In genomic region chr11:113727992-113728391, GRCm38 (mm10) we compare ENCODE assay signal across 13 mouse cellular contexts. TPM values are rescaled to one million over a fixed set of nuclear protein-coding genes. Genes with fewer than 3 reads are reported as not detected.
DNase-seq lines count a peak whose midpoint lies in the region; ATAC-seq lines count a peak whose summit lies in the region.
"Had no signal": no experiment of that assay in that cellular context is flagged by ENCODE, and none has a peak within 500 bp of the region (broad histone marks: within the 10 kb centered on the region; RNA-seq: fewer than 3 reads in every experiment).

No protein-coding gene starts in this region.

- no peaks in the 10 kb centered on the region for H3K27me3 ChIP-seq in kidney, embryonic 15.5 days
- H3K27me3 ChIP-seq in limb, embryonic 11.5 days (ENCODE audit: control insufficient read depth, insufficient read depth, low read length), result no peaks in the 10 kb centered on the region
- H3K27me3 ChIP-seq: midbrain, embryonic 12.5 days had no signal

- peaks cover 79% of the 10 kb centered on the region for H3K4me1 ChIP-seq in kidney, embryonic 15.5 days
- peaks cover 38% of the 10 kb centered on the region for H3K4me1 ChIP-seq in limb, embryonic 11.5 days (ENCODE audit: control insufficient read depth, insufficient read depth, low read length)

- H3K27ac ChIP-seq in kidney, embryonic 15.5 days, result peak overlapping the region; percentile 84
- H3K27ac ChIP-seq in limb, embryonic 11.5 days (replicated peaks; ENCODE audit: low read depth, low read length), result peak overlapping the region; percentile 17
- H3K27ac ChIP-seq: liver, embryonic 14.5 days; midbrain, embryonic 12.5 days had no signal

- 54% methylated on average over 6 of the region's 6 CpGs for WGBS in kidney, embryonic 15.5 days
- WGBS in limb, embryonic 11.5 days, result 16% methylated on average over 6 of the region's 6 CpGs

- peak; percentile 70 for DNase-seq in embryo, embryonic 10 days (ENCODE audit: low spot score)
- DNase-seq in embryo, embryonic 9.5 days (ENCODE audit: extremely low spot score), result no peak
- DNase-seq in kidney, adult 8-10 months, result no peak
- peak; percentile 53 for DNase-seq in R1 (ENCODE audit: low read depth, low spot score)
- peak; percentile 75 for DNase-seq in limb, embryonic 11.5 days (ENCODE audit: low spot score)
- DNase-seq in cerebellum, adult 11-12 months, result no peak
- DNase-seq: thymus, adult 18-20 months had no signal

- H3K36me3 ChIP-seq in kidney, embryonic 15.5 days, result peaks cover 48% of the 10 kb centered on the region
- peaks cover 28% of the 10 kb centered on the region for H3K36me3 ChIP-seq in limb, embryonic 11.5 days (ENCODE audit: control insufficient read depth, insufficient read depth, low read length)

- no peak overlapping the region for H3K9ac ChIP-seq in kidney, embryonic 15.5 days
- H3K9ac ChIP-seq in limb, embryonic 11.5 days (ENCODE audit: low read length), result no peak overlapping the region
- H3K9ac ChIP-seq: liver, embryonic 14.5 days; midbrain, embryonic 12.5 days had no signal

- no peak for ATAC-seq in kidney, embryonic 15.5 days (replicated peaks; ENCODE audit: low FRiP score)
- peak; percentile 13; the same call in 1 of the 2 replicates for ATAC-seq in limb, embryonic 11.5 days (ENCODE audit: insufficient number of reproducible peaks, low FRiP score, low TSS enrichment, low read depth)
- ATAC-seq in erythroblast, adult 5-6 weeks (replicated peaks; ENCODE audit: low FRiP score, poor library complexity, severe bottlenecking), result no peak

- H3K4me3 ChIP-seq in kidney, embryonic 15.5 days (replicated peaks), result no peak overlapping the region
- no peak overlapping the region for H3K4me3 ChIP-seq in limb, embryonic 11.5 days (ENCODE audit: low read depth, low read length)
- H3K4me3 ChIP-seq: midbrain, embryonic 12.5 days had no signal

- no peak overlapping the region for H3K4me2 ChIP-seq in kidney, embryonic 15.5 days
- H3K4me2 ChIP-seq in limb, embryonic 11.5 days (ENCODE audit: low read depth, severe bottlenecking), result no peak overlapping the region
- H3K4me2 ChIP-seq: midbrain, embryonic 12.5 days had no signal

- no peaks in the 10 kb centered on the region for H3K9me3 ChIP-seq in kidney, embryonic 15.5 days (replicated peaks)
- no peaks in the 10 kb centered on the region for H3K9me3 ChIP-seq in limb, embryonic 11.5 days (ENCODE audit: control insufficient read depth, low read length)
- H3K9me3 ChIP-seq: G1E; midbrain, embryonic 12.5 days had no signal

RNA-seq across cellular contexts. Expression of gene Cpsf4l, which starts 18.2 kb away (rescaled TPM):
- 0.74 and 1.2 TPM in 2 replicates for polyA plus RNA-seq in kidney, embryonic 15.5 days (2015; fragmentation: Nextera tagmentation; extraction: Ambion mirVana)
- 0.51 and 0.54 TPM in 2 replicates for polyA plus RNA-seq in limb, embryonic 11.5 days (2014; fragmentation: Nextera tagmentation; extraction: Ambion mirVana)
- not detected in 2 replicates for total RNA-seq in erythroblast, adult 5-6 weeks (2015; ENCODE audit: low replicate concordance)
- total RNA-seq in erythroblast, adult 5-6 weeks (2017; ENCODE audit: low replicate concordance), result not detected in 2 replicates
- total RNA-seq: G1E; layer of hippocampus, postnatal 14 days had no signal
- polyA plus RNA-seq: G1E had no signal

RNA-seq across cellular contexts. Expression of gene Cdc42ep4, which starts 23.7 kb away (rescaled TPM):
- polyA plus RNA-seq in kidney, embryonic 15.5 days (2015; fragmentation: Nextera tagmentation; extraction: Ambion mirVana), result 63.7 and 66.7 TPM in 2 replicates
- polyA plus RNA-seq in limb, embryonic 11.5 days (2014; fragmentation: Nextera tagmentation; extraction: Ambion mirVana), result 74.3 and 75.4 TPM in 2 replicates
- 4.4 and 5.0 TPM in 2 replicates for total RNA-seq in erythroblast, adult 5-6 weeks (2015; ENCODE audit: low replicate concordance)
- total RNA-seq in erythroblast, adult 5-6 weeks (2017; ENCODE audit: low replicate concordance), result 6.7 and 9.9 TPM in 2 replicates

RNA-seq across cellular contexts. Expression of gene D11Wsu47e, which starts 43.8 kb away (rescaled TPM):
- polyA plus RNA-seq in kidney, embryonic 15.5 days (2015; fragmentation: Nextera tagmentation; extraction: Ambion mirVana), result 21.3 and 22.0 TPM in 2 replicates
- 24.0 and 26.1 TPM in 2 replicates for polyA plus RNA-seq in limb, embryonic 11.5 days (2014; fragmentation: Nextera tagmentation; extraction: Ambion mirVana)
- 1.3 and 8.1 TPM in 2 replicates for total RNA-seq in erythroblast, adult 5-6 weeks (2015; ENCODE audit: low replicate concordance)
- 11.2 and 11.7 TPM in 2 replicates for total RNA-seq in erythroblast, adult 5-6 weeks (2017; ENCODE audit: low replicate concordance)

RNA-seq across cellular contexts. Expression of gene Fam104a, which starts 44.0 kb away (rescaled TPM):
- 44.4 and 45.3 TPM in 2 replicates for polyA plus RNA-seq in kidney, embryonic 15.5 days (2015; fragmentation: Nextera tagmentation; extraction: Ambion mirVana)
- 53.0 and 54.2 TPM in 2 replicates for polyA plus RNA-seq in limb, embryonic 11.5 days (2014; fragmentation: Nextera tagmentation; extraction: Ambion mirVana)
- total RNA-seq in erythroblast, adult 5-6 weeks (2015; ENCODE audit: low replicate concordance), result 20.0 and 21.7 TPM in 2 replicates
- 23.3 and 37.5 TPM in 2 replicates for total RNA-seq in erythroblast, adult 5-6 weeks (2017; ENCODE audit: low replicate concordance)

Comparison
In these comparisons a context has a peak if more than half of its experiments do, and no peak if none do; other contexts are left out.
1. DNase-seq: peak in embryo, embryonic 10 days (single experiment), R1 (single experiment) and limb, embryonic 11.5 days (single experiment); none in embryo, embryonic 9.5 days (single experiment), kidney, adult 8-10 months (0 of 2) and cerebellum, adult 11-12 months (single experiment).